Mouse (Mus musculus) small intestine, adult 2 months (tissue): ENCODE measurements around the gene Sh3d19.

Experiments
- CTCF ChIP-seq: fragments of 200-500 bp; IDR thresholded peaks from 2 replicates; pipeline ENCODE4 v1.5.1; 2012; ENCODE audit warnings: low read depth, mild to moderate bottlenecking, control low read depth, inconsistent platforms, low read length, moderate library complexity, mixed read lengths; ENCODE audit not compliant: insufficient replicate concordance, insufficient read length; ENCODE audit errors: extremely low read depth
- POLR2A ChIP-seq: fragments of 200-500 bp; IDR thresholded peaks from 2 replicates; pipeline ENCODE4 v1.6.1; 2012; ENCODE audit warnings: low read depth, mild to moderate bottlenecking, control low read depth, inconsistent platforms, low read length, moderate library complexity

GRCm38 (mm10) chr3:85970742-85971598 lies at the start of gene Sh3d19:
- TF ChIP-seq CTCF (no peak), POLR2A (peak; percentile 83; the same call in 1 of the 2 replicates)
